ENCODE assay signal across 9 mouse cellular contexts in the genomic region with DNA sequence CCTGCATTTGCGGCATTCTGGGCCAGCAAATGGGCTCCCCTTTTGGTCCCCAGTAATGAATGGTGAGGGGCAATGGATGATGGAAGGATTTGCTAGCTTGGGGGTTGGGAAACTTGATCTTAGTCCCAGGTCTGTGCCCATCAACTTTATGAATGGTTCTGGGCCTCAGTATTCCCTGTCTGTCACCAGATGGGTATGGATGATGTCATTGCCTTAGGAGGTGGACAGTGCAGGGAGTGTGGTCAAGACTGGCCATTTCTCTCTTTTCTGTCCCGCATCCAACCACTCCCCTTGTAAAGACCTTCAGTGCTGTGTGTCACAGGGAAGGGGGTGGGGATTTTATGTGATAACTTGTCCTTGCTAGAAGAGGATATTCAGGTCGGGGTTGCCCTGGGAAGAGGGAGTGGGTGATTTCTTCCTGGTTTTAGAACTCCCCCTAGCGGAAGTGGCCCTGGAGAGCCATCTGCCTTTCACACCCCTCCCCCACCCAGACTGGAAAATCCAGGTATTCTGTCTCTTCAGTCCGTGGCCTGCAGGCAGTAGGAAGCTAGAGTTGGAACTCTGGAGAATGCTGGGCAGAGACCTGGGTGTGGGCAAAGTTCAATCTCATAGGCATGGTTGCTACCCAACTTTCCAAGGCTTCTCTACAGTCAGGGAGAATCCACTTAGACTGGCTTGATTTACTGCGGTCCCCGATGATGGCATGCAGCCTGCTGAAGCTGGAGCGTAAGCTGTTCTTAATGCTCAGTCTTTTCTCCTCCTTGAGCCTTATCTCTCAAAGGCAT. TPM values are rescaled to one million over a fixed set of nuclear protein-coding genes. Genes with fewer than 3 reads are reported as not detected.
A peak's percentile ranks its signal among the peaks of the same experiment; 100 is the strongest.
DNase-seq lines count a peak whose midpoint lies in the region; ATAC-seq and TF ChIP-seq lines count a peak whose summit lies in the region.
"Had no signal": no experiment of that assay in that cellular context is flagged by ENCODE, and none has a peak within 500 bp of the region (broad histone marks: within the 10 kb centered on the region; RNA-seq: fewer than 3 reads in every experiment).

No protein-coding gene starts in this region.

- ATAC-seq in intestine, postnatal 0 days: peak; percentile 10; the same call in 1 of the 2 replicates
- ATAC-seq in liver, postnatal 0 days: peak; percentile 12; the same call in 1 of the 2 replicates
- no peak for ATAC-seq in megakaryocyte progenitor cell, adult 5-6 weeks (replicated peaks; ENCODE audit: poor library complexity)
- ATAC-seq: Patski had no signal

- H3K4me1 ChIP-seq in heart, adult 2 months (ENCODE audit: control insufficient read depth, insufficient read depth, low read length): peaks cover 29% of the 10 kb centered on the region
- peaks cover 67% of the 10 kb centered on the region for H3K4me1 ChIP-seq in forebrain, embryonic 10.5 days
- peaks cover 23% of the 10 kb centered on the region for H3K4me1 ChIP-seq in intestine, postnatal 0 days (replicated peaks; ENCODE audit: control insufficient read depth, insufficient read depth, low read length)
- H3K4me1 ChIP-seq in liver, postnatal 0 days (ENCODE audit: insufficient read depth): peaks cover 45% of the 10 kb centered on the region

- peak; percentile 58 for TF ChIP-seq CTCF in heart, adult 2 months (IDR thresholded peaks at IDR 0.05)
- TF ChIP-seq CTCF in intestine, postnatal 0 days (IDR thresholded peaks at IDR 0.05; ENCODE audit: low read depth): peak; percentile 74
- TF ChIP-seq CTCF in liver, postnatal 0 days (IDR thresholded peaks at IDR 0.05; ENCODE audit: low read depth): peak; percentile 58

- peak overlapping the region; percentile 99 for H3K27ac ChIP-seq in heart, adult 2 months
- peak overlapping the region; percentile 95 for H3K27ac ChIP-seq in forebrain, embryonic 10.5 days
- peak overlapping the region; percentile 72 for H3K27ac ChIP-seq in intestine, postnatal 0 days (ENCODE audit: low read depth, low read length)
- peak overlapping the region; percentile 94 for H3K27ac ChIP-seq in liver, postnatal 0 days (ENCODE audit: low read depth)

- 33% methylated on average over 8 of the region's 8 CpGs for WGBS in heart, adult 2 months
- 32% methylated on average over 8 of the region's 8 CpGs for WGBS in forebrain, embryonic 10.5 days
- WGBS in intestine, postnatal 0 days: 15% methylated on average over 8 of the region's 8 CpGs
- WGBS in liver, postnatal 0 days (ENCODE audit: insufficient replicate concordance): 33% methylated on average over 8 of the region's 8 CpGs

- peak in 1 of 2 experiments; percentile 47 for DNase-seq in heart, adult 2 months
- no peak for DNase-seq in heart, adult 9 months (ENCODE audit: low spot score in 2 of 2)
- DNase-seq in adrenal gland, postnatal 10 days: peak; percentile 77
- DNase-seq in forebrain, embryonic 10.5 days (ENCODE audit: extremely low spot score, low spot score): peak; percentile 48
- peak; percentile 66 for DNase-seq in liver, postnatal 0 days
- DNase-seq in retina, embryonic 14.5 days (ENCODE audit: low spot score): peak; percentile 80

- TF ChIP-seq POLR2A in heart, adult 2 months (IDR thresholded peaks at IDR 0.05; ENCODE audit: insufficient read depth, low read depth, low read length): no peak

- H3K27me3 ChIP-seq in heart, adult 2 months (ENCODE audit: control insufficient read depth, insufficient read depth, low read length): no peaks in the 10 kb centered on the region
- no peaks in the 10 kb centered on the region for H3K27me3 ChIP-seq in forebrain, embryonic 10.5 days (ENCODE audit: poor library complexity, severe bottlenecking)
- no peaks in the 10 kb centered on the region for H3K27me3 ChIP-seq in intestine, postnatal 0 days (replicated peaks; ENCODE audit: control insufficient read depth, insufficient read depth, low read length)
- H3K27me3 ChIP-seq in liver, postnatal 0 days (ENCODE audit: insufficient read depth, low read length): no peaks in the 10 kb centered on the region
- H3K27me3 ChIP-seq: Patski had no signal

- H3K4me3 ChIP-seq in heart, adult 2 months: peak overlapping the region; percentile 99
- peak overlapping the region; percentile 88 for H3K4me3 ChIP-seq in forebrain, embryonic 10.5 days
- H3K4me3 ChIP-seq in intestine, postnatal 0 days (ENCODE audit: low read depth, low read length): peak overlapping the region; percentile 96
- peak overlapping the region; percentile 87 for H3K4me3 ChIP-seq in liver, postnatal 0 days (ENCODE audit: low read depth, low read length)

- intact Hi-C loops in heart, adult 2 months (cut with DNase I): loop anchor here (2.0 kb wide), 2 partner anchors 15 to 39 kb away; partner anchors contain the start of gene B230217C12Rik

- H3K9me3 ChIP-seq in forebrain, embryonic 10.5 days: no peaks in the 10 kb centered on the region
- H3K9me3 ChIP-seq in intestine, postnatal 0 days (ENCODE audit: control insufficient read depth): no peaks in the 10 kb centered on the region
- no peaks in the 10 kb centered on the region for H3K9me3 ChIP-seq in liver, postnatal 0 days (ENCODE audit: low read length)

- H3K36me3 ChIP-seq in heart, adult 2 months (ENCODE audit: control insufficient read depth, insufficient read depth, low read length): peaks cover 9% of the 10 kb centered on the region
- peaks cover 7% of the 10 kb centered on the region for H3K36me3 ChIP-seq in forebrain, embryonic 10.5 days (replicated peaks)
- H3K36me3 ChIP-seq in intestine, postnatal 0 days (ENCODE audit: control insufficient read depth, insufficient read depth): peaks cover under 1% of the 10 kb centered on the region; the same call in 1 of the 2 replicates
- no peaks in the 10 kb centered on the region for H3K36me3 ChIP-seq in liver, postnatal 0 days (replicated peaks; ENCODE audit: insufficient read depth, low read length)

- no peaks in the 10 kb centered on the region for H3K79me2 ChIP-seq in heart, adult 2 months (replicated peaks; ENCODE audit: control insufficient read depth, insufficient read depth, low read length)

- H3K4me2 ChIP-seq in intestine, postnatal 0 days (replicated peaks; ENCODE audit: low read depth): peak overlapping the region; percentile 74
- peak overlapping the region; percentile 95 for H3K4me2 ChIP-seq in liver, postnatal 0 days (ENCODE audit: low read depth, low read length)

- TF ChIP-seq EP300 in heart, adult 2 months (IDR thresholded peaks at IDR 0.05; ENCODE audit: insufficient read depth, low read depth, low read length): no peak
- TF ChIP-seq EP300 in liver, postnatal 0 days (IDR thresholded peaks at IDR 0.05; ENCODE audit: low read depth): no peak

- 0 out of 2 replicates have a peak overlapping the region, but pooled peaks have one; percentile 23 for H3K9ac ChIP-seq in heart, adult 2 months (ENCODE audit: low read depth, low read length)
- H3K9ac ChIP-seq in intestine, postnatal 0 days (ENCODE audit: low read depth, low read length): peak overlapping the region; percentile 64; the same call in 1 of the 2 replicates
- 0 out of 2 replicates have a peak overlapping the region, but pooled peaks have one; percentile 76 for H3K9ac ChIP-seq in liver, postnatal 0 days (replicated peaks)

RNA-seq across cellular contexts. Expression of gene Lasp1, which starts 2.8 kb away (rescaled TPM):
- total RNA-seq in heart, adult 2 months (2021): 10 to 100 TPM; 28.2 to 31.6 TPM
- 31.1 and 38.5 TPM in 2 replicates for polyA plus RNA-seq in heart, adult 2 months (2012; rRNA removed)
- 100 to 1,000 TPM; 107 to 122 TPM for total RNA-seq in adrenal gland, postnatal 10 days (2021)
- polyA plus RNA-seq in forebrain, embryonic 10.5 days (2016; fragmentation: Nextera tagmentation; extraction: Ambion mirVana): 85.5 and 87.3 TPM in 2 replicates
- polyA plus RNA-seq in intestine, postnatal 0 days (2015; fragmentation: Nextera tagmentation; extraction: Ambion mirVana): 98.2 and 103 TPM in 2 replicates
- polyA plus RNA-seq in liver, postnatal 0 days (2015; fragmentation: Nextera tagmentation; extraction: Ambion mirVana): 30.0 and 32.2 TPM in 2 replicates
- total RNA-seq in megakaryocyte progenitor cell, adult 5-6 weeks (2015): 40.1 and 47.2 TPM in 2 replicates
- 139 and 201 TPM in 2 replicates for total RNA-seq in megakaryocyte progenitor cell, adult 5-6 weeks (2017)

RNA-seq across cellular contexts. Expression of gene Rpl23, which starts 19.4 kb away (rescaled TPM):
- total RNA-seq in heart, adult 2 months (2021): 100 to 1,000 TPM; 509 to 574 TPM
- 103 and 140 TPM in 2 replicates for polyA plus RNA-seq in heart, adult 2 months (2012; rRNA removed)
- total RNA-seq in adrenal gland, postnatal 10 days (2021): 100 to 1,000 TPM; 958 to 975 TPM
- polyA plus RNA-seq in forebrain, embryonic 10.5 days (2016; fragmentation: Nextera tagmentation; extraction: Ambion mirVana): 449 and 492 TPM in 2 replicates
- polyA plus RNA-seq in intestine, postnatal 0 days (2015; fragmentation: Nextera tagmentation; extraction: Ambion mirVana): 538 and 555 TPM in 2 replicates
- 409 and 433 TPM in 2 replicates for polyA plus RNA-seq in liver, postnatal 0 days (2015; fragmentation: Nextera tagmentation; extraction: Ambion mirVana)
- 1,765 and 1,897 TPM in 2 replicates for total RNA-seq in megakaryocyte progenitor cell, adult 5-6 weeks (2015)
- 1,416 and 1,747 TPM in 2 replicates for total RNA-seq in megakaryocyte progenitor cell, adult 5-6 weeks (2017)

RNA-seq across cellular contexts. Expression of gene 1700001P01Rik, which starts 25.9 kb away (rescaled TPM):
- not detected for total RNA-seq in heart, adult 2 months (2021)
- polyA plus RNA-seq in heart, adult 2 months (2012; rRNA removed): 0.20 TPM in 1 of 2 replicates, not detected in the other
- under 1 TPM in 1 of 2 experiments, not detected in 1; 0.51 TPM for total RNA-seq in adrenal gland, postnatal 10 days (2021)
- 0.73 TPM in 1 of 2 replicates, not detected in the other for polyA plus RNA-seq in forebrain, embryonic 10.5 days (2016; fragmentation: Nextera tagmentation; extraction: Ambion mirVana)
- not detected in 2 replicates for polyA plus RNA-seq in intestine, postnatal 0 days (2015; fragmentation: Nextera tagmentation; extraction: Ambion mirVana)
- not detected in 2 replicates for polyA plus RNA-seq in liver, postnatal 0 days (2015; fragmentation: Nextera tagmentation; extraction: Ambion mirVana)
- 0.64 TPM in 1 of 2 replicates, not detected in the other for total RNA-seq in megakaryocyte progenitor cell, adult 5-6 weeks (2015)
- total RNA-seq in megakaryocyte progenitor cell, adult 5-6 weeks (2017): 0.30 TPM in 1 of 2 replicates, not detected in the other

RNA-seq across cellular contexts. Expression of gene Cwc25, which starts 35.2 kb away (rescaled TPM):
- total RNA-seq in heart, adult 2 months (2021): 1 to 10 TPM; 7.6 to 7.9 TPM
- polyA plus RNA-seq in heart, adult 2 months (2012; rRNA removed): 6.0 and 8.7 TPM in 2 replicates
- 10 to 100 TPM; 19.9 to 20.0 TPM for total RNA-seq in adrenal gland, postnatal 10 days (2021)
- 20.3 and 22.0 TPM in 2 replicates for polyA plus RNA-seq in forebrain, embryonic 10.5 days (2016; fragmentation: Nextera tagmentation; extraction: Ambion mirVana)
- polyA plus RNA-seq in intestine, postnatal 0 days (2015; fragmentation: Nextera tagmentation; extraction: Ambion mirVana): 8.5 and 9.8 TPM in 2 replicates
- 5.5 and 5.8 TPM in 2 replicates for polyA plus RNA-seq in liver, postnatal 0 days (2015; fragmentation: Nextera tagmentation; extraction: Ambion mirVana)
- 8.8 and 9.3 TPM in 2 replicates for total RNA-seq in megakaryocyte progenitor cell, adult 5-6 weeks (2015)
- 16.7 and 19.2 TPM in 2 replicates for total RNA-seq in megakaryocyte progenitor cell, adult 5-6 weeks (2017)

RNA-seq across cellular contexts. Expression of gene B230217C12Rik, which starts 39.0 kb away (rescaled TPM):
- 1 to 10 TPM in 1 of 2 experiments, under 1 TPM in 1; 0.64 to 1.6 TPM for total RNA-seq in heart, adult 2 months (2021)
- 2.3 and 2.7 TPM in 2 replicates for polyA plus RNA-seq in heart, adult 2 months (2012; rRNA removed)
- 1 to 10 TPM; 2.0 to 3.1 TPM for total RNA-seq in adrenal gland, postnatal 10 days (2021)
- 13.3 and 15.9 TPM in 2 replicates for polyA plus RNA-seq in forebrain, embryonic 10.5 days (2016; fragmentation: Nextera tagmentation; extraction: Ambion mirVana)
- polyA plus RNA-seq in intestine, postnatal 0 days (2015; fragmentation: Nextera tagmentation; extraction: Ambion mirVana): 1.8 and 2.0 TPM in 2 replicates
- 0.25 and 0.28 TPM in 2 replicates for polyA plus RNA-seq in liver, postnatal 0 days (2015; fragmentation: Nextera tagmentation; extraction: Ambion mirVana)
- total RNA-seq in megakaryocyte progenitor cell, adult 5-6 weeks (2015): 2.1 and 3.8 TPM in 2 replicates
- 0.17 TPM in 2 replicates for total RNA-seq in megakaryocyte progenitor cell, adult 5-6 weeks (2017)

Comparison
In these comparisons a context has a peak if more than half of its experiments do, and no peak if none do; other contexts are left out.
1. DNase-seq: peak in adrenal gland, postnatal 10 days (single experiment), forebrain, embryonic 10.5 days (single experiment), liver, postnatal 0 days (single experiment) and retina, embryonic 14.5 days (single experiment); none in heart, adult 9 months (0 of 2).
2. H3K9ac ChIP-seq: peak in every context shown above with its lines; median percentile 76 in liver, postnatal 0 days; 64 in intestine, postnatal 0 days; 23 in heart, adult 2 months.
3. Peak in every context shown above with its lines, with median percentiles within 50 percentile points of each other: H3K27ac ChIP-seq, H3K4me3 ChIP-seq and CTCF ChIP-seq.